Mouse (Mus musculus): ENCODE results near the gene Axin1. TPM values are rescaled to one million over a fixed set of nuclear protein-coding genes. Genes with fewer than 3 reads are reported as not detected.

Gene Axin1
- polyA plus RNA-seq, 1 experiment = 41.0 TPM

DNA sequence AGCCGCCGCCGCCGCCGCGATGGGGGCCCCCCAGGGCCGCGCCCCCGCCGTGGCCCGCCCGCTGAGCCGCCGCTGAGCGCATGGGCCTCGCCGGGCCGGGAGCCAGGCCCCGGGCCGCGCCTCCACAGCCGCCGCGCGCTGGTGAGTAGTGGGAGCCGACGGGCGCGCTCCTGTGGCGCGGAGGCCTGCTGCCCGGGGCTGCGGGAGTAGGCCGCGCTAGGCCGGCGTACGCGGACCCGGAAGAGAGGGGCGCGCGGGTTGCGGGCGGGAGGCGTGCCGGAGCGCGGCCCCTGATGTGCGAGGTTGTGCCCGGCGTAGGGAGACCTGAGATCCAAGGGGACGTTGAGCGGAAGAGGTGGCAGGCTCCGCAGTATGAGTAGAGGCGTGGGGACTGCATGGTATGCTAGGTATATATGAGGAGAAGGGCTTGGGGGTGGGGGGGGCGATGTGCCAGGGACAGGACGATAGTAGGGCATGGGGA, 453 bp downstream of the Axin1 start:
- no peaks in the 10 kb centered on the region for H3K9me3 ChIP-seq (replicated peaks; ENCODE audit: control insufficient read depth, insufficient read depth, low read length, poor library complexity, severe bottlenecking)
- peak overlapping the region; percentile 97 for H3K9ac ChIP-seq (ENCODE audit: low read depth, poor library complexity, severe bottlenecking)
- H3K27me3 ChIP-seq (ENCODE audit: control insufficient read depth, insufficient read depth, low read length, poor library complexity, severe bottlenecking) = no peaks in the 10 kb centered on the region
- H3K4me3 ChIP-seq (ENCODE audit: low read depth, low read length) = peak overlapping the region; percentile 97
- no peak overlapping the region for H3K27ac ChIP-seq (ENCODE audit: insufficient read depth, low read length)
- peaks cover 11% of the 10 kb centered on the region for H3K36me3 ChIP-seq (ENCODE audit: control insufficient read depth, insufficient read depth, low read length, poor library complexity, severe bottlenecking)
- H3K4me1 ChIP-seq (ENCODE audit: control insufficient read depth, insufficient read depth, low read length) = no peaks in the 10 kb centered on the region
- TF ChIP-seq EP300 (IDR thresholded peaks at IDR 0.05; ENCODE audit: insufficient read depth, low read depth, low read length) = no peak
- TF ChIP-seq CTCF (IDR thresholded peaks at IDR 0.05; ENCODE audit: low read depth, low read length) = no peak
- TF ChIP-seq POLR2A (IDR thresholded peaks at IDR 0.05; ENCODE audit: insufficient read depth, low read length) = no peak

DNA sequence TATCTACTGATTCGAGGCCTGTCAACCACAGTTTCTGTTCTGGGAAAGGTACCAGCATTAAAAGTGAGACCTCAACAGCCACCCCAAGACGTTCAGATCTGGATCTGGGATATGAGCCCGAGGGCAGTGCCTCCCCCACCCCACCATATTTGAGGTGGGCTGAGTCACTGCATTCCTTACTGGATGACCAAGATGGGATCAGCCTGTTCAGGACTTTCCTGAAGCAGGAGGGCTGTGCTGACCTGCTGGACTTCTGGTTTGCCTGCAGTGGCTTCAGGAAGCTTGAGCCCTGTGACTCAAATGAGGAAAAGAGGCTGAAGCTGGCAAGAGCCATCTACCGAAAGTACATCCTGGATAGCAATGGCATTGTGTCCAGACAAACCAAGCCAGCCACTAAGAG, 4.3 kb downstream of the Axin1 start:
- TF ChIP-seq POLR2A (IDR thresholded peaks at IDR 0.05; ENCODE audit: insufficient read depth, low read length) = no peak
- TF ChIP-seq EP300 (IDR thresholded peaks at IDR 0.05; ENCODE audit: insufficient read depth, low read depth, low read length) = no peak
- no peak for TF ChIP-seq CTCF (IDR thresholded peaks at IDR 0.05; ENCODE audit: low read depth, low read length)
- peaks cover 40% of the 10 kb centered on the region for H3K36me3 ChIP-seq (ENCODE audit: control insufficient read depth, insufficient read depth, low read length, poor library complexity, severe bottlenecking)
- H3K27me3 ChIP-seq (ENCODE audit: control insufficient read depth, insufficient read depth, low read length, poor library complexity, severe bottlenecking) = no peaks in the 10 kb centered on the region
- H3K9ac ChIP-seq (ENCODE audit: low read depth, poor library complexity, severe bottlenecking) = no peak overlapping the region
- no peak overlapping the region for H3K27ac ChIP-seq (ENCODE audit: insufficient read depth, low read length)
- no peaks in the 10 kb centered on the region for H3K4me1 ChIP-seq (ENCODE audit: control insufficient read depth, insufficient read depth, low read length)
- 0 out of 2 replicates have a peak, but pooled peaks cover under 1% of the 10 kb centered on the region for H3K9me3 ChIP-seq (replicated peaks; ENCODE audit: control insufficient read depth, insufficient read depth, low read length, poor library complexity, severe bottlenecking)
- H3K4me3 ChIP-seq (ENCODE audit: low read depth, low read length) = no peak overlapping the region

- no peaks in the 10 kb centered on the region for H3K4me1 ChIP-seq (ENCODE audit: control insufficient read depth, insufficient read depth, low read length)
- H3K9me3 ChIP-seq (replicated peaks; ENCODE audit: control insufficient read depth, insufficient read depth, low read length, poor library complexity, severe bottlenecking) = peaks cover 6% of the 10 kb centered on the region; the same call in 1 of the 2 replicates
- TF ChIP-seq EP300 (IDR thresholded peaks at IDR 0.05; ENCODE audit: insufficient read depth, low read depth, low read length) = no peak
- TF ChIP-seq CTCF (IDR thresholded peaks at IDR 0.05; ENCODE audit: low read depth, low read length) = no peak
- H3K4me3 ChIP-seq (ENCODE audit: low read depth, low read length) = no peak overlapping the region
- peaks cover 46% of the 10 kb centered on the region for H3K36me3 ChIP-seq (ENCODE audit: control insufficient read depth, insufficient read depth, low read length, poor library complexity, severe bottlenecking)
- no peak overlapping the region for H3K27ac ChIP-seq (ENCODE audit: insufficient read depth, low read length)
- H3K9ac ChIP-seq (ENCODE audit: low read depth, poor library complexity, severe bottlenecking) = no peak overlapping the region
- H3K27me3 ChIP-seq (ENCODE audit: control insufficient read depth, insufficient read depth, low read length, poor library complexity, severe bottlenecking) = no peaks in the 10 kb centered on the region
Observed at GRCm38 (mm10) chr17:26143386-26143785, 4.9 kb downstream of the Axin1 start.

DNA sequence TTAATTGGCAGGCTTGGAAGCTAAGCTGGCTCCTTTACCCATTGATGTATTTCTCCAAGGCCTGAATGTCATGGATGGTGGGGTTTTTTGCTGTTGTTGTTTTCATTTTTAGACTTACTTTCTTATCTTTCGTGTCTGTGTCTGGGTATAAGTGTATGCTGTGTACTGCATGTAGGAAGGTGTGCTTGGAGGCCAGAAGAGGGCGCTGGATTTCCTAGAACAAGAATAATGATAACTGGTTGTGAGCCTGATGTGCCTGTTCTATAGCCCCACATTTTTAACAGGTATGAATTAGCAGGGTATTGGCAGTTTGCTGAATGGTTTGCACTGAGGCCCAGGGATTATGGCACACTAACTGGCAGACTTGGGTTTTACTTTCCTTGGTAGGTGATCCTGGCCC, 10.6 kb downstream of the Axin1 start:
- Histone ChIP-seq H3K9ac (ENCODE audit: low read depth, poor library complexity, severe bottlenecking) (no peak overlapping the region), H3K27ac (ENCODE audit: insufficient read depth, low read length) (no peak overlapping the region), H3K9me3 (replicated peaks; ENCODE audit: control insufficient read depth, insufficient read depth, low read length, poor library complexity, severe bottlenecking) (peaks cover 27% of the 10 kb centered on the region), H3K4me3 (ENCODE audit: low read depth, low read length) (no peak overlapping the region), H3K36me3 (ENCODE audit: control insufficient read depth, insufficient read depth, low read length, poor library complexity, severe bottlenecking) (peaks cover 51% of the 10 kb centered on the region), H3K27me3 (ENCODE audit: control insufficient read depth, insufficient read depth, low read length, poor library complexity, severe bottlenecking) (no peaks in the 10 kb centered on the region), H3K4me1 (ENCODE audit: control insufficient read depth, insufficient read depth, low read length) (no peaks in the 10 kb centered on the region)
- no peak for TF ChIP-seq CTCF (IDR thresholded peaks at IDR 0.05; ENCODE audit: low read depth, low read length)
- no peak for TF ChIP-seq POLR2A (IDR thresholded peaks at IDR 0.05; ENCODE audit: insufficient read depth, low read length)
- no peak for TF ChIP-seq EP300 (IDR thresholded peaks at IDR 0.05; ENCODE audit: insufficient read depth, low read depth, low read length)

DNA sequence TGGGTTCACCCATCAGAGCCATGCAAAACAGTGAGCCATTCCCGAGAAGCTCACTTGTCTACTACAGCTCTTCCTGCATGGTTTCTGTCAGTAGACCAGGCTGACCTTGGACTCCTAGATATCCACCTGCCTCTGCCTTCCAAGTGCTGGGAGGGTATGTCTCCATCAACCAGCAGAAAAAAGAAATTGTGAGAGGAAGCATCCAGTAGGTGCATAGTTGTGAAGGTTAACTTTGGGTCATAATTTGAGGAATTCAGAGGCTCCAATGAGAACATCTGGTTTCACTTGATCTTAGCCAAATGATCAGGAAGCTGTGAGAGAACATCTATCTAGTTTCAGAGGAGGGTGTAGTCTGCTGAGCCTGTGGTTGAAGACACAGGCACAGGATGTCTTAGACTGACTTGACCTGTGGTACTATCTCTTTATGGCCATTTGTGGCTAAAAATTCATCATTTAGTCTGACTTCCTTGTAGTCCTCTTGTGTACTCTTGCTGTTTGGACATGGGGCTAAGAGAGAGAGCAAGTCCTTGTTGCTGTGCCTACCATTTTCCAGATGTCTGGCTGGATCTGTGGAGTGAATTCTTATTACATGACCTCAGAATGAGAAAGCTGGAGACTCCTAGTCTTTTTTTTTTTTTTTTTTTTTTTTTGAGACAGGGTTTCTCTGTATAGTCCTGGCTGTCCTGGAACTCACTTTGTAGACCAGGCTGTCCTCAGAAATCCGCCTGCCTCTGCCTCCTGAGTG, 13.6 kb downstream of the Axin1 start:
- no peak overlapping the region for H3K27ac ChIP-seq (ENCODE audit: insufficient read depth, low read length)
- H3K4me3 ChIP-seq (ENCODE audit: low read depth, low read length) = no peak overlapping the region
- H3K4me1 ChIP-seq (ENCODE audit: control insufficient read depth, insufficient read depth, low read length) = no peaks in the 10 kb centered on the region
- TF ChIP-seq POLR2A (IDR thresholded peaks at IDR 0.05; ENCODE audit: insufficient read depth, low read length) (no peak), EP300 (IDR thresholded peaks at IDR 0.05; ENCODE audit: insufficient read depth, low read depth, low read length) (no peak), CTCF (IDR thresholded peaks at IDR 0.05; ENCODE audit: low read depth, low read length) (no peak)
- H3K9me3 ChIP-seq (replicated peaks; ENCODE audit: control insufficient read depth, insufficient read depth, low read length, poor library complexity, severe bottlenecking) = peaks cover 27% of the 10 kb centered on the region
- no peaks in the 10 kb centered on the region for H3K27me3 ChIP-seq (ENCODE audit: control insufficient read depth, insufficient read depth, low read length, poor library complexity, severe bottlenecking)
- H3K9ac ChIP-seq (ENCODE audit: low read depth, poor library complexity, severe bottlenecking) = no peak overlapping the region
- H3K36me3 ChIP-seq (ENCODE audit: control insufficient read depth, insufficient read depth, low read length, poor library complexity, severe bottlenecking) = peaks cover 37% of the 10 kb centered on the region

- no peak for TF ChIP-seq POLR2A (IDR thresholded peaks at IDR 0.05; ENCODE audit: insufficient read depth, low read length)
- no peak for TF ChIP-seq EP300 (IDR thresholded peaks at IDR 0.05; ENCODE audit: insufficient read depth, low read depth, low read length)
- TF ChIP-seq CTCF (IDR thresholded peaks at IDR 0.05; ENCODE audit: low read depth, low read length) = no peak
- Histone ChIP-seq H3K4me1 (ENCODE audit: control insufficient read depth, insufficient read depth, low read length) (no peaks in the 10 kb centered on the region), H3K36me3 (ENCODE audit: control insufficient read depth, insufficient read depth, low read length, poor library complexity, severe bottlenecking) (peaks cover 4% of the 10 kb centered on the region; the same call in 1 of the 2 replicates), H3K4me3 (ENCODE audit: low read depth, low read length) (no peak overlapping the region), H3K27me3 (ENCODE audit: control insufficient read depth, insufficient read depth, low read length, poor library complexity, severe bottlenecking) (no peaks in the 10 kb centered on the region; the same call in 1 of the 2 replicates), H3K27ac (ENCODE audit: insufficient read depth, low read length) (no peak overlapping the region), H3K9ac (ENCODE audit: low read depth, poor library complexity, severe bottlenecking) (no peak overlapping the region), H3K9me3 (replicated peaks; ENCODE audit: control insufficient read depth, insufficient read depth, low read length, poor library complexity, severe bottlenecking) (no peaks in the 10 kb centered on the region)
Observed at GRCm38 (mm10) chr17:26162736-26163135, 24.2 kb downstream of the Axin1 start.
